Mouse (Mus musculus) inflammation-experienced regulatory T-cells (primary cell): ENCODE measurements around the gene Lnp1. TPM values are rescaled to one million over a fixed set of nuclear protein-coding genes. Genes with fewer than 3 reads are reported as not detected.

Experiments
- polyA plus RNA-seq, 2 experiments: library from polyadenylated mRNA; unstranded; fragments of 100-300 nt; shearing (Covaris generic); gene quantifications; one replicate each; pipeline ENCODE4 v1.2.1; 2017

Gene Lnp1
- polyA plus RNA-seq, result not detected

GRCm38 (mm10) chr16:56928023-56928422 is at the start of gene Lnp1:
Lnp1 (minus strand) TSS chr16:56928061.

GRCm38 (mm10) chr16:56885824-56886615 is 41.8 kb downstream of the Lnp1 start, which contains the start of gene Tmem45a:
Tmem45a (minus strand) TSS chr16:56886166.

Other genes starting within 250 kb of the Lnp1 start
- 10 to 100 TPM; 63.0 to 63.1 TPM for gene Tfg, start 210.6 kb downstream of the Lnp1 start, polyA plus RNA-seq
- not detected for gene Adgrg7, start 132.2 kb downstream of the Lnp1 start, polyA plus RNA-seq
- under 1 TPM; 0.34 to 0.81 TPM for gene Tmem45a, start 41.9 kb downstream of the Lnp1 start, polyA plus RNA-seq
- not detected for gene Tmem45a2, start 143.3 kb upstream of the Lnp1 start, polyA plus RNA-seq
- gene Tomm70a, start 193.6 kb upstream of the Lnp1 start, polyA plus RNA-seq, result 10 to 100 TPM; 47.9 to 49.9 TPM
- gene Nit2, start 239.3 kb upstream of the Lnp1 start, polyA plus RNA-seq, result 10 to 100 TPM; 23.3 to 31.8 TPM